Mouse (Mus musculus): Measurements from ENCODE around the gene Olfr1128.
"Not testable (repeated sequence)": the region's sequence is repeated elsewhere in the genome, so short reads cannot be mapped to it uniquely, and the experiment has no call there.

The Olfr1128 gene

GRCm38 (mm10) chr2:87545442-87545841 lies at the start of gene Olfr1128:
Gene Olfr1128, minus strand, starts transcription at chr2:87545542.
- DNase-seq: no peak

- not testable (repeated sequence) for DNase-seq
Observed at GRCm38 (mm10) chr2:87573602-87574001, 28.3 kb upstream of the Olfr1128 start, which contains the start of gene Olfr1129. Gene Olfr1129, plus strand, starts transcription at chr2:87573902.

GRCm38 (mm10) chr2:87534826-87535225 lies 10.5 kb downstream of the Olfr1128 start:
- DNase-seq: no peak

- DNase-seq: no peak
Observed at GRCm38 (mm10) chr2:87531496-87531895, 13.8 kb downstream of the Olfr1128 start, which contains the start of gene Olfr153. Gene Olfr153, plus strand, starts transcription at chr2:87531796.

- DNase-seq: not testable (repeated sequence)
Observed at GRCm38 (mm10) chr2:87525899-87526616, 19.3 kb downstream of the Olfr1128 start.

- DNase-seq: no peak
Observed at GRCm38 (mm10) chr2:87520651-87521050, 24.7 kb downstream of the Olfr1128 start.

GRCm38 (mm10) chr2:87516581-87516980 lies 28.8 kb downstream of the Olfr1128 start:
- DNase-seq: no peak

GRCm38 (mm10) chr2:87515457-87516060 lies 29.8 kb downstream of the Olfr1128 start:
- no peak for DNase-seq

GRCm38 (mm10) chr2:87515046-87515445 lies 30.3 kb downstream of the Olfr1128 start:
- no peak for DNase-seq

GRCm38 (mm10) chr2:87506265-87506664 lies 39.1 kb downstream of the Olfr1128 start, which contains the start of gene Pramel6:
Gene Pramel6, plus strand, starts transcription at chr2:87506565.
- DNase-seq: no peak

GRCm38 (mm10) chr2:87496993-87497392 lies 48.3 kb downstream of the Olfr1128 start, which contains the start of gene Pramel7:
Gene Pramel7, minus strand, starts transcription at chr2:87497093.
- not testable (repeated sequence) for DNase-seq

All from kidney, postnatal 14 days (tissue).